Mouse (Mus musculus): Measurements from ENCODE around the gene Fam83d. TPM values are rescaled to one million over a fixed set of nuclear protein-coding genes. Genes with fewer than 3 reads are reported as not detected.

The Fam83d gene
- polyA plus RNA-seq (2012; rRNA removed; ENCODE audit: low replicate concordance), result 18.9 and 21.9 TPM in 2 replicates

DNA sequence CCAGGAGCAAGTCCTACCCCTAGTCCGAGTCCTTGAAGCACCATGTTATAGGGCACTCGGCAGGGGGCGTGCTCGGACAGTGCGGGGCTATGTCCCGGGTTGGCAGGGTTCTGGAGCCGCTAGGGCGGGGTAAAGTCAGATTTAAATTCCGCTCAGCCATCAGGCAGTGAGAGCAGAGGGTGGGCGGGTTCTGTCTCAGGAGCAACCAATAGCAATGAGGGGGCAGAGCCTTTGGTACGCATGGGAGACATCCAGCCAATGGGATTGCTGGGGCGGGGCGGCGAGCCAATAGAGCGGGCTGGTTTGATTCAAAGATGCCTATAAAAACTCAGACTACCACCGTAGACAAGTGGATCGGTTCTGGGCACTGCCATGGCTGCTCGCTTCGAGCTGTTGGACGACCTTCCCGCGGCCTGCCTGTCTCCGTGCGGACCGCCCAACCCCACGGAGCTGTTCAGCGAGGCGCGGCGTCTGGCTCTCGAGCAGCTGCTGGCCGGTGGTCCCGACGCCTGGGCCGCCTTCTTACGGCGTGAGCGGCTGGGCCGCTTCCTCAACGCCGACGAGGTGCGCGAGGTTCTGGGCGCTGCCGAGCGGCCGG lies at the start of gene Fam83d:
Gene Fam83d, plus strand, starts transcription at position 352 of the 598 bp plus-strand sequence.

DNA sequence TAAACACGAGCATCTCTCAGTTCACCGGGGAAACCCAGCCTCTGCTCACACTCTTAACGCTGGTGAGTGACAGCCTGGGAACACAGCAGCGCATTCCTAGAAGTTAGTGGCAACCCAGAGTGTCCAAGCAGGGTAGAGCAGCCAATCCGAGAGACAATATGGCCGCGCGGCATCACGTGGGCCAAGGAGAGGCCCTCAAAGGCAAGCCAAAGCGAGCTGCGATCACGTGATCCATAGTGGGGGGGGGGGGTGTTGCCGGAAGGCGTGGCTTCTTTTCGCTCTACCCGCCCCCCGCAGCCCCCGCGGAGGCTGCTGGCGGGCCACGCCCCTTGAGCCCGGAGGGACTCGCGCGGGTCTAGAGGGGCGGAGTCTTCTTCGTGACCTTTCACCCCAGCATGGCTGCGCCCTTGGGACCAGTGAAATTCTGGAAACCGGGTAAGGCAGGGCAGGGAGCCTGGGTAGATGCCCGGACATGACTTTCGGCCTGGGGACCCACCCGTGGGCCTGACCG lies 26.7 kb downstream of the Fam83d start, which contains the start of gene Dhx35:
Gene Dhx35, plus strand, starts transcription at position 314 of the 511 bp plus-strand sequence.

Other genes starting within 250 kb of the Fam83d start
- gene Slc32a1, start 157.3 kb upstream of the Fam83d start, polyA plus RNA-seq (2012; rRNA removed; ENCODE audit: low replicate concordance), result 0.05 TPM in 1 of 2 replicates, not detected in the other
- gene Actr5, start 143.2 kb upstream of the Fam83d start, polyA plus RNA-seq (2012; rRNA removed; ENCODE audit: low replicate concordance), result 4.5 and 6.2 TPM in 2 replicates
- gene Ppp1r16b, start 102.7 kb upstream of the Fam83d start, polyA plus RNA-seq (2012; rRNA removed; ENCODE audit: low replicate concordance), result 2.2 and 2.3 TPM in 2 replicates
- 14.7 and 17.0 TPM in 2 replicates for gene Dhx35, start 26.7 kb downstream of the Fam83d start, polyA plus RNA-seq (2012; rRNA removed; ENCODE audit: low replicate concordance)

Measured in duodenum, adult 2 months (tissue).